In genomic region chr14:21558440-21559131, GRCm38 (mm10) we compare ENCODE assay signal across 9 mouse cellular contexts.
DNase-seq lines count a peak whose midpoint lies in the region; ATAC-seq and TF ChIP-seq lines count a peak whose summit lies in the region.
"Had no signal": no experiment of that assay in that cellular context is flagged by ENCODE, and none has a peak within 500 bp of the region (broad histone marks: within the 10 kb centered on the region; RNA-seq: fewer than 3 reads in every experiment).

No protein-coding gene starts in this region.

- H3K36me3 ChIP-seq in lung, embryonic 14.5 days (ENCODE audit: insufficient read depth): no peaks in the 10 kb centered on the region
- no peaks in the 10 kb centered on the region for H3K36me3 ChIP-seq in embryonic facial prominence, embryonic 14.5 days (ENCODE audit: control insufficient read depth, insufficient read depth, low read length)
- H3K36me3 ChIP-seq in heart, embryonic 10.5 days: no peaks in the 10 kb centered on the region

- no peak overlapping the region for H3K4me2 ChIP-seq in lung, embryonic 14.5 days
- no peak overlapping the region for H3K4me2 ChIP-seq in embryonic facial prominence, embryonic 14.5 days (ENCODE audit: low read depth, low read length)

- DNase-seq in lung, embryonic 14.5 days: no peak
- DNase-seq in lung, adult 18-20 months: no peak
- peak; percentile 85 for DNase-seq in embryonic facial prominence, embryonic 14.5 days (ENCODE audit: low spot score)
- DNase-seq in heart, embryonic 10.5 days (ENCODE audit: low spot score): no peak
- peak; percentile 29 to 48 for DNase-seq in lung, postnatal 4 days
- no peak for DNase-seq in cerebellum, adult 8-10 months
- no peak for DNase-seq in liver
- DNase-seq in ovary, adult 18-20 months (ENCODE audit: low spot score): no peak

- H3K9ac ChIP-seq in lung, embryonic 14.5 days: no peak overlapping the region
- no peak overlapping the region for H3K9ac ChIP-seq in embryonic facial prominence, embryonic 14.5 days (ENCODE audit: low read depth, low read length)
- H3K9ac ChIP-seq: liver, postnatal 0 days had no signal

- no peak overlapping the region for H3K4me3 ChIP-seq in lung, embryonic 14.5 days (ENCODE audit: low read depth, low read length)
- H3K4me3 ChIP-seq in embryonic facial prominence, embryonic 14.5 days (ENCODE audit: low read depth, low read length): no peak overlapping the region
- H3K4me3 ChIP-seq in heart, embryonic 10.5 days: no peak overlapping the region

- no peak for TF ChIP-seq CTCF in lung, embryonic 14.5 days (IDR thresholded peaks at IDR 0.05; ENCODE audit: low read depth)

- 49% methylated on average over 10 of the region's 10 CpGs for WGBS in lung, embryonic 14.5 days
- 47% methylated on average over 10 of the region's 10 CpGs for WGBS in embryonic facial prominence, embryonic 14.5 days
- 59% methylated on average over 10 of the region's 10 CpGs for WGBS in heart, embryonic 10.5 days

- peak overlapping the region; percentile 21; the same call in 1 of the 2 replicates for H3K27ac ChIP-seq in lung, embryonic 14.5 days (ENCODE audit: low read depth)
- peak overlapping the region; percentile 6 for H3K27ac ChIP-seq in embryonic facial prominence, embryonic 14.5 days (replicated peaks; ENCODE audit: low read depth, low read length)
- peak overlapping the region; percentile 56; the same call in 1 of the 2 replicates for H3K27ac ChIP-seq in heart, embryonic 10.5 days

- ATAC-seq in lung, embryonic 14.5 days (ENCODE audit: insufficient read depth): no peak
- ATAC-seq in embryonic facial prominence, embryonic 14.5 days (ENCODE audit: low read depth): peak; percentile 34; the same call in 1 of the 2 replicates

- H3K4me1 ChIP-seq in lung, embryonic 14.5 days (ENCODE audit: insufficient read depth): peaks cover 9% of the 10 kb centered on the region; the same call in 1 of the 2 replicates
- peaks cover 34% of the 10 kb centered on the region for H3K4me1 ChIP-seq in embryonic facial prominence, embryonic 14.5 days (ENCODE audit: control insufficient read depth, insufficient read depth, low read length)
- peaks cover 50% of the 10 kb centered on the region for H3K4me1 ChIP-seq in heart, embryonic 10.5 days

- H3K9me3 ChIP-seq in lung, embryonic 14.5 days (ENCODE audit: low read depth, low read length): no peaks in the 10 kb centered on the region
- H3K9me3 ChIP-seq in embryonic facial prominence, embryonic 14.5 days (ENCODE audit: control insufficient read depth, low read length): no peaks in the 10 kb centered on the region
- no peaks in the 10 kb centered on the region for H3K9me3 ChIP-seq in heart, embryonic 10.5 days

- no peaks in the 10 kb centered on the region for H3K27me3 ChIP-seq in lung, embryonic 14.5 days (ENCODE audit: insufficient read depth, low read length)
- no peaks in the 10 kb centered on the region for H3K27me3 ChIP-seq in embryonic facial prominence, embryonic 14.5 days (replicated peaks; ENCODE audit: control insufficient read depth, insufficient read depth, low read length)
- no peaks in the 10 kb centered on the region for H3K27me3 ChIP-seq in heart, embryonic 10.5 days (ENCODE audit: insufficient read depth, poor library complexity, severe bottlenecking)

Comparison
In these comparisons a context has a peak if more than half of its experiments do, and no peak if none do; other contexts are left out.
1. DNase-seq: peak in embryonic facial prominence, embryonic 14.5 days (single experiment) and lung, postnatal 4 days (2 of 2); none in lung, embryonic 14.5 days (single experiment), lung, adult 18-20 months (0 of 2), heart, embryonic 10.5 days (single experiment), cerebellum, adult 8-10 months (single experiment), liver (single experiment) and ovary, adult 18-20 months (single experiment).
2. H3K27ac ChIP-seq: peak in every context shown above with its lines; median percentile 56 in heart, embryonic 10.5 days; 21 in lung, embryonic 14.5 days; 6 in embryonic facial prominence, embryonic 14.5 days.